Mouse (Mus musculus): ENCODE results near the gene Sik3.

Sik3 gene

DNA sequence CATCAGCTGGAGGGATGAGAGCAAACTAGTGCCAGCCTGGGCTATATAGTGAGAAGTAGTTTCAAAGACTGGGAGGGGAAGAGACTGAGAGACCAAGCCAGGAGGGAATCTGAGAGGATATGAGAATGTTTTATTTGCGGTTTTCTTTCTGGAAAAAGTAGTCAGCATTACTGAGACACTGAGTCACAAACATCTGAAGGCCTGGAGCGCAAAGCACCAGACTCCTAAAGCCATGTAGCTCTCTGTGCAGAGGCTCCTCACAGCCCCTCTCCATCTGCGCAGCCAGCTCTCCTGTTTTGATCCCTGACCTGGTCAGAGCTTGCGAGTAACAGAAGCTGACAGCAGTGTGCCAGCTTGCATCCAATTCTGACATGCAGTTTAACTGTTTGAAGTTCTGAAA is 175.8 kb downstream of the Sik3 start:
- no peak for DNase-seq (ENCODE audit: low spot score in 2 of 2)

GRCm38 (mm10) chr9:46188956-46189355 is 176.3 kb downstream of the Sik3 start:
- DNase-seq (ENCODE audit: low spot score in 2 of 2) = no peak

DNA sequence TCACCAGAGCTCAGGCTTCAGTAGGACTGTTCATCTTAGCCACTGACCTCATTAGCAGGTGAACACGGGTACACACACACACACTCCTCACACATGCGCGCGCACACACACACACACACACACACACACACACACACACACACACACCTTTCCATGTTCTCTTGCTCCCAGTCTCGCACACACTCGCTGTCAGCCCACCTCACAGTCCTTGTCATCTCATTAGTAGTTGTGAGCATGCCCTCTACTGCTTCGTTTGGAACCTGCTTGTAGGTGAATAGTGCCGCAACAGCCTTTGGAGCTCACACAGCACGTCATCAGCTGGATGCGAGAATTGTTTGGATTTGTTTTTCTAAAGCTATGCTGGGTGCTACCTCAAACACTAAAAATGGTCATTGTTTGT is 176.8 kb downstream of the Sik3 start:
- no peak for DNase-seq (ENCODE audit: low spot score in 2 of 2)

- no peak for DNase-seq (ENCODE audit: low spot score in 2 of 2)
Observed at GRCm38 (mm10) chr9:46191234-46191633, 178.6 kb downstream of the Sik3 start.

DNA sequence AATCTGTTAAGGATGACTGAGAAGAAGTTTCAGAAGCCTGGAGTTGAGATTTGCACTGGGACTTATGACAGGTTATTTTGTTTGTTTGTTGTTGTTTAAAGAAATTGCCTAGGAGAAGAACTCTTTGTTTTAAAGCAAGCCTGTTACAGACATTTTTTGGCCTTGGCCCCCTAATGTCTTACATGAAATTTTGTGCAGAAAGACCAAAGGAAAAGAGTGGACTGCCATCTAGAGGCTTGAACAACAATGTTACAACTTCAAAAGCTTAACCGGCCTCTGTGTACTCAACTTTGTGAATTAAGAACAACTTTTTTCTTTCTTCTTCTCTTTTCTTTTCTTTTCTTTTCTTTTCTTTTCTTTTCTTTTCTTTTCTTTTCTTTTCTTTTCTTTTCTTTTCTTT is 179.0 kb downstream of the Sik3 start:
- DNase-seq (ENCODE audit: low spot score in 2 of 2) = no peak

DNA sequence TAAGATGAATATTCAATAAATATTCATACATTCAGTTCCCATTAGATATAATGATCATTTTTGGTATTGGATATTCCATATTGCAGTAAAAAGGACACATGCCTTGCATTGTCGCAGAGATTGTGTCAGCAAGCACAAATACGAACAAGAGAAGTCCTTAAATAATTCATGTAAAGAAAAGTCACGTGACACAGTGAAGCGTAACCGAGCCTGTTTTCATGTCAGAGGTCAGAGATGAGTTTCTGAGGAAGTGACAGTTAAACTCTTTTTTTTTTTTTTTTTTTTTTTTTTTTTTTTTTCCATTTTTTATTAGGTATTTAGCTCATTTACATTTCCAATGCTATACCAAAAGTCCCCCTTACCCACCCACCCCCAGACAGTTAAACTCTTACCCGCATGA is 180.0 kb downstream of the Sik3 start:
- DNase-seq (ENCODE audit: low spot score in 2 of 2) = no peak

DNA sequence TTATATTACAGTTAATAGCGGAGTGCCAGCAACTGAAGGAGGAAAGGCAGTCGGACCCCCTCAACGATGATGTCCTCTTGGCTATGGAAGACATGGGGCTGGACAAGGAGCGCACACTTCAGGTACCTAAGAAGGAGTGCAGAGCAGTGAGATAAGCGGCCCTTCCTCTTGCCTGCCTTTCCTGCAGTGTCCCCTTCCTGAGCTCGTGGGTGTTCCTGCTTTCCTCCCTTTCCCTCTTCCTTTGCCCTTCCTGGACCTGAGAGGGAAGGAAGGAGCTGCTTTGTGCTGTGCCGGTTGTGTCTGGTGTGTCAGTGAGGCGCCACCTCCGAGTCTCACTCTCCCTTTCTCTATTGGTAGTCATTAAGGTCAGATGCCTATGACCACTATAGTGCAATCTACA is 182.2 kb downstream of the Sik3 start:
- DNase-seq (ENCODE audit: low spot score in 2 of 2) = no peak

DNA sequence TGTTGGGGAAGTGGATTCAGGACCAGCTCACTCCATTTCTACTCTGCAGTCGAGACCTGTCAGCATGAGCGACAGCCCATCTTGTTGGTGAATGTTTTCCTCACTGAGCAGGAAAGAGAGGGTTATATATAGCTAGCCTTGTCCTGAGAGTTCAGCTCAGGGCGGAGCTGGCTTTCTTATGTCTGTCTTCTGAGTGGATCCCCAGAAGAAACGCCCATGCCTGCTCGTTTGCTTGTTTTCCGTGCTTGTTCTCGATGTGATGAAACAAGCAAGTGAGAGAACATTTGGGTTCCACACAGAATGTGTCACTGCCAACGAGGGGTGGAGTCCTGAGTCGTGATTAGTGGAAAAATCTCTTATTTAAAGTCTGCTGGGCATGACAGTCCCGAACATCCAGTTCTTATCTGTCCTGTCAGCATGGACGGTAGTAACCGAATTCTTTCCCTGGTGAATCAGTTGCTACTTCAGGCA is 184.1 kb downstream of the Sik3 start:
- no peak for DNase-seq (ENCODE audit: low spot score in 2 of 2)

DNA sequence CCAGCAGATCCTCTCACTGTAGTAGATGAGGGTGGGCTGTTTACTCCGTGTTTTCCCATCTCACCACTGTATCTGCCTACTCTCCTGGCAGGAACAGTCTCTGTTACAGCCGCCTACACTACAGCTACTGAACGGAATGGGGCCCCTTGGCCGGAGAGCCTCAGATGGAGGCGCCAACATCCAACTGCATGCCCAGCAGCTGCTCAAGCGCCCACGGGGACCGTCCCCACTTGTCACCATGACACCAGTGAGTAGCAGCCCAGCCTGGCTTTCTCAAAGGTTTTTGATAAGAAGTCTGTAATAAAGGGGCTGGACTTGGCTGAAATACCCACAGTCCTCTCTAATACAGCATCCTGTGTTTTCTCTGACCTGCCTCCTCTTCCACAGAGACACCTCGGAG is 185.8 kb downstream of the Sik3 start:
- DNase-seq (ENCODE audit: low spot score in 2 of 2) = no peak

- no peak for DNase-seq (ENCODE audit: low spot score in 2 of 2)
Observed at GRCm38 (mm10) chr9:46198936-46199335, 186.3 kb downstream of the Sik3 start.

- DNase-seq (ENCODE audit: low spot score in 2 of 2) = no peak
Observed at GRCm38 (mm10) chr9:46199609-46200008, 187.0 kb downstream of the Sik3 start.

- DNase-seq (ENCODE audit: low spot score in 2 of 2) = no peak
Observed at GRCm38 (mm10) chr9:46206834-46207500, 194.3 kb downstream of the Sik3 start.

GRCm38 (mm10) chr9:46207501-46207869 is 194.9 kb downstream of the Sik3 start:
- no peak for DNase-seq (ENCODE audit: low spot score in 2 of 2)

GRCm38 (mm10) chr9:46208401-46208974 is 195.9 kb downstream of the Sik3 start:
- no peak for DNase-seq (ENCODE audit: low spot score in 2 of 2)

GRCm38 (mm10) chr9:46210473-46210872 is 197.9 kb downstream of the Sik3 start:
- no peak for DNase-seq (ENCODE audit: low spot score in 2 of 2)

GRCm38 (mm10) chr9:46214276-46214675 is 201.7 kb downstream of the Sik3 start:
- DNase-seq (ENCODE audit: low spot score in 2 of 2) = no peak

DNA sequence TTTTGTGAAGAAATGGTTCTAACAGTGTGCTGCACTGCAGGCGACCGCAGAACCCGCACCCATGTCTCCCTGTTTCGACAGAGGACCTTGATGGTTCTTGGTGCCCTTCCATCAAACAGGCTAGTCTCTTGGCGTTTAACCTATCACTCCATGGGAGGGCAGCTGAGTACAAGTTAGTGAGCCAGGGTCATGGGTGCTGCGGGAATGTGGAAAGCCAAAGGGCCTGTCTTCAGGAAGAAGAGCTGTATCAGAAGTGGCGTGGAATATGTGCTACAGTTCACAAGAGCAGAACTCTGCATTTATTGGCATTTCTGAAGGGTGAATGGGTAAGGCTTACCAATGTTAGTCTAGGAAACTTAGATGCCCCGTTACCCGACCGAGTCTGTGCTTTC is 202.3 kb downstream of the Sik3 start:
- no peak for DNase-seq (ENCODE audit: low spot score in 2 of 2)

GRCm38 (mm10) chr9:46215338-46216322 is 203.0 kb downstream of the Sik3 start:
- DNase-seq (ENCODE audit: low spot score in 2 of 2) = no peak

- no peak for DNase-seq (ENCODE audit: low spot score in 2 of 2)
Observed at GRCm38 (mm10) chr9:46216744-46217470, 204.3 kb downstream of the Sik3 start.

- DNase-seq (ENCODE audit: low spot score in 2 of 2) = no peak
Observed at GRCm38 (mm10) chr9:46218176-46218575, 205.6 kb downstream of the Sik3 start.

DNA sequence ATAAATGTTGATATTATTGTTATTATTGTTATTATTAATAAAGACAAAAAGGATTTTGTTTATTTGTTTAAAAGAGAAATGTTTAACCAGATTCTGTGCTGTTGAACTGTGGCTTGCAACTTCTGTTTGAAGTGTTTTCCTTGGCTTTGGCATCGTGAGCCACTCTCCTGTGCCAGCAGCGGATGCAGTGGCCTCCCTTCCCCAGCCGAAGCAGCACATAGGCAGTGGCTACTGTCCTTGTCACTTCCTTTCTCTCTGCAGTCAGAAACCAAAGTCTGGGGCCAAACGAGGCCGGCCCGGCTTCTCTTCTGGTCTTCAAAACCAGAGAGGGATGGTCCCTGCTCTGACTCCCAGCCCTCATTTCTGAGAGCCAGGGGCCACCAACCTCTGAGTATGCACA is 210.5 kb downstream of the Sik3 start:
- no peak for DNase-seq (ENCODE audit: low spot score in 2 of 2)

DNA sequence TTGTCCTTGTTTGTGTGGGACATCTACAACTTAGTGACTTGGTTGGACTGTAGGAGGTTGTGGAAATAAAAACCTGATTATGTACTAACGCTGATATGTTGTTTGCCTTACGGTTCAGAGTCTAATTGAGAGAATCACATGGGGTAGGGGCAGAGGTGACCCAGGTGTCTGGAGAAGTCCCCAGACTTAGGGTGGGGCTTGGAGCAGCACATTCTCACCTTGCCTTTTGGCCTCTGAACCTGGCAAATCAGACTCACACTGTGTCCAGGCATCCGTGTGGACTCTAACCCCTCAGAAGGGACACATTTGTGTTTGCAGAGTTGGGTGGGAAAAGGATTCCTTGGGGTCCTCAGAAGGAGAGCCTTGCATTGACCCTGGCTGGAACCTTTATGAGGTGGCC is 211.5 kb downstream of the Sik3 start:
- DNase-seq (ENCODE audit: low spot score in 2 of 2) = no peak

Measured in spleen, postnatal 4 days (tissue).